Mouse (Mus musculus): ENCODE measurements around the gene Scyl1. TPM values are rescaled to one million over a fixed set of nuclear protein-coding genes. Genes with fewer than 3 reads are reported as not detected.
"Not testable (repeated sequence)": the region's sequence is repeated elsewhere in the genome, so short reads cannot be mapped to it uniquely, and the experiment has no call there.

The Scyl1 gene
- 65.4 and 68.0 TPM in 2 replicates for polyA plus RNA-seq (2012; rRNA removed)

DNA sequence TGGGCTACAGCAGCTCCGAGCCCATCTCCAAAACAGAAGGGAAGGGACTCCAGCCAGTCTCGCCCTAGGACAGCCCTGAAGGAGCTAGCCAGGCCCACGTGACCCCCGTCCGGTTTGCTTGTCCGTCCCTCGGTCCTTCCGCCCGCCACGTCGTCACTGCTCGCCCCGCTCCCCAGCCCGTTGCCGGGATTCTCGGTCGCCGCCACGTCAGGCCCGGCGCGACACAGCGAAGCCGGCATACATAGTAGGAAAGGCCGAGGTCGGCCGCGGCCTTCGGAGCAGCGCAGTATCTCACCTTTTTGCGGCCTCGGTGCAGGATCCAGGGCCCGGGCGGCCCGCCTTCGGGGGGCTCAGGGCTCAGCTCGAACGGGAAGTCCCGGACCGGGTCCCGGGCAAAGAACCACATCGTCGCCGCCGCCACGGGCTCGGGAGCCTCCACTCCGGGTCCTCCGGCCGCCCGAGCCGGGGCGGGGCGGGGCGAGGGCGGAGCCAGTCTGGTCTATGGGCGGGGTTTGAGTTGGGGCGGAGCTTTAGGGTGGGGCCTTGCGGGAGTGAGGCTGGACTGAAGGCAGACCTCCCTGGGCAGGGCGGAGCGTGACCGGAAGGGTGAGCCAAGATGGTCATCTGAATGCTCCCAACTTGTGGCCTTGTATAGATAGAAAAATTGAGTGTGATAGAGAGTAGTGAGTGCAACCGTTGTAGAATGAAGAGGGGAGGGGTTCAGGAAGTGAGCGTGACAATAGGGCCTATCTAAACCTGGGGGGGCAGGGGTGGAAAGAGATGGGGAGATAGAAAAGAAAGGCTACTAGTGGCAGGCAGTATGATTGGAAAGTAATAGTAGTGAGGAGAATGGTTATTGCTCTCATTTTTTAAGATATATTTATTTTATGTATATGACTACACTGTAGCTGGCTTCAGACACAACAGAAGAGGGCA, at the start of gene Scyl1:
Gene Scyl1, minus strand, starts transcription at position 495 of the 936 bp plus-strand sequence.
- H3K4me1 ChIP-seq (ENCODE audit: control insufficient read depth, insufficient read depth, insufficient read length), result peaks cover 7% of the 10 kb centered on the region; the same call in 1 of the 2 replicates
- TF ChIP-seq CTCF (IDR thresholded peaks at IDR 0.05; ENCODE audit: extremely low read depth, insufficient read depth, insufficient read length, insufficient replicate concordance) (no peak), POLR2A (IDR thresholded peaks at IDR 0.05; ENCODE audit: low read depth, low read length) (no peak)
- H3K27ac ChIP-seq (ENCODE audit: insufficient read depth, low read length), result peak within 1 kb of the TSS; percentile 78
- WGBS, result under 1% methylated on average over 64 of the region's 64 CpGs
- no peaks in the 10 kb centered on the region for H3K27me3 ChIP-seq (ENCODE audit: control insufficient read depth, insufficient read depth, low read length)
- DNase-seq (ENCODE audit: low read depth in 1 of 2, low spot score in 2 of 2), result peak; percentile 67 to 87
- peak within 1 kb of the TSS; percentile 85 for H3K4me3 ChIP-seq (ENCODE audit: extremely low read depth, insufficient read depth, insufficient read length)
- peaks cover 14% of the 10 kb centered on the region for H3K36me3 ChIP-seq (ENCODE audit: control insufficient read depth, insufficient read depth, low read length)

- WGBS, result 52% methylated on average over 12 of the region's 12 CpGs
- Histone ChIP-seq H3K36me3 (ENCODE audit: control insufficient read depth, insufficient read depth, low read length) (no peaks in the 10 kb centered on the region), H3K27me3 (ENCODE audit: control insufficient read depth, insufficient read depth, low read length) (no peaks in the 10 kb centered on the region), H3K27ac (ENCODE audit: insufficient read depth, low read length) (no peak overlapping the region), H3K4me3 (ENCODE audit: extremely low read depth, insufficient read depth, insufficient read length) (no peak overlapping the region), H3K4me1 (ENCODE audit: control insufficient read depth, insufficient read depth, insufficient read length) (peaks cover 5% of the 10 kb centered on the region; the same call in 1 of the 2 replicates)
- TF ChIP-seq CTCF (IDR thresholded peaks at IDR 0.05; ENCODE audit: extremely low read depth, insufficient read depth, insufficient read length, insufficient replicate concordance) (peak; percentile 29; the same call in 1 of the 2 replicates), POLR2A (IDR thresholded peaks at IDR 0.05; ENCODE audit: low read depth, low read length) (no peak)
- peak in 1 of 2 experiments; percentile 40 for DNase-seq (ENCODE audit: low read depth in 1 of 2, low spot score in 2 of 2)
These were observed 48.3 kb upstream of the Scyl1 start for GRCm38 (mm10) chr19:5819549-5819948.

- WGBS, result 82% methylated on average over 6 of the region's 6 CpGs
- no peaks in the 10 kb centered on the region for H3K36me3 ChIP-seq (ENCODE audit: control insufficient read depth, insufficient read depth, low read length)
- peaks cover 5% of the 10 kb centered on the region; the same call in 1 of the 2 replicates for H3K4me1 ChIP-seq (ENCODE audit: control insufficient read depth, insufficient read depth, insufficient read length)
- TF ChIP-seq CTCF (IDR thresholded peaks at IDR 0.05; ENCODE audit: extremely low read depth, insufficient read depth, insufficient read length, insufficient replicate concordance) (no peak), POLR2A (IDR thresholded peaks at IDR 0.05; ENCODE audit: low read depth, low read length) (no peak)
- H3K4me3 ChIP-seq (ENCODE audit: extremely low read depth, insufficient read depth, insufficient read length), result no peak overlapping the region
- H3K27me3 ChIP-seq (ENCODE audit: control insufficient read depth, insufficient read depth, low read length), result no peaks in the 10 kb centered on the region
- DNase-seq (ENCODE audit: low read depth in 1 of 2, low spot score in 2 of 2), result no peak
- H3K27ac ChIP-seq (ENCODE audit: insufficient read depth, low read length), result no peak overlapping the region
These were observed 47.4 kb upstream of the Scyl1 start for GRCm38 (mm10) chr19:5818590-5818977.

GRCm38 (mm10) chr19:5817703-5818589, 46.7 kb upstream of the Scyl1 start:
- 5% methylated on average over 21 of the region's 21 CpGs for WGBS
- peak in 1 of 2 experiments; percentile 87 for DNase-seq (ENCODE audit: low read depth in 1 of 2, low spot score in 2 of 2)
- TF ChIP-seq POLR2A (IDR thresholded peaks at IDR 0.05; ENCODE audit: low read depth, low read length), result peak; percentile 50
- peak; percentile 88 for TF ChIP-seq CTCF (IDR thresholded peaks at IDR 0.05; ENCODE audit: extremely low read depth, insufficient read depth, insufficient read length, insufficient replicate concordance)

GRCm38 (mm10) chr19:5815928-5816327, 44.7 kb upstream of the Scyl1 start:
- no peak for TF ChIP-seq POLR2A (IDR thresholded peaks at IDR 0.05; ENCODE audit: low read depth, low read length)
- no peak for TF ChIP-seq CTCF (IDR thresholded peaks at IDR 0.05; ENCODE audit: extremely low read depth, insufficient read depth, insufficient read length, insufficient replicate concordance)
- Histone ChIP-seq H3K27me3 (ENCODE audit: control insufficient read depth, insufficient read depth, low read length) (no peaks in the 10 kb centered on the region), H3K36me3 (ENCODE audit: control insufficient read depth, insufficient read depth, low read length) (no peaks in the 10 kb centered on the region), H3K27ac (ENCODE audit: insufficient read depth, low read length) (peak overlapping the region; percentile 24; the same call in 1 of the 2 replicates), H3K4me1 (ENCODE audit: control insufficient read depth, insufficient read depth, insufficient read length) (peaks cover 5% of the 10 kb centered on the region; the same call in 1 of the 2 replicates), H3K4me3 (ENCODE audit: extremely low read depth, insufficient read depth, insufficient read length) (no peak overlapping the region)
- DNase-seq (ENCODE audit: low read depth in 1 of 2, low spot score in 2 of 2), result no peak
- WGBS, result 64% methylated on average over 4 of the region's 4 CpGs

More at GRCm38 (mm10) chr19:5817703-5818589, 46.7 kb upstream of the Scyl1 start:
- Histone ChIP-seq H3K4me1 (ENCODE audit: control insufficient read depth, insufficient read depth, insufficient read length) (peaks cover 5% of the 10 kb centered on the region; the same call in 1 of the 2 replicates), H3K4me3 (ENCODE audit: extremely low read depth, insufficient read depth, insufficient read length) (peak overlapping the region; percentile 47; the same call in 1 of the 2 replicates), H3K27me3 (ENCODE audit: control insufficient read depth, insufficient read depth, low read length) (no peaks in the 10 kb centered on the region), H3K27ac (ENCODE audit: insufficient read depth, low read length) (peak overlapping the region; percentile 59), H3K36me3 (ENCODE audit: control insufficient read depth, insufficient read depth, low read length) (no peaks in the 10 kb centered on the region)

- Histone ChIP-seq H3K36me3 (ENCODE audit: control insufficient read depth, insufficient read depth, low read length) (no peaks in the 10 kb centered on the region), H3K27ac (ENCODE audit: insufficient read depth, low read length) (no peak overlapping the region), H3K4me3 (ENCODE audit: extremely low read depth, insufficient read depth, insufficient read length) (no peak overlapping the region), H3K27me3 (ENCODE audit: control insufficient read depth, insufficient read depth, low read length) (no peaks in the 10 kb centered on the region), H3K4me1 (ENCODE audit: control insufficient read depth, insufficient read depth, insufficient read length) (peaks cover 5% of the 10 kb centered on the region; the same call in 1 of the 2 replicates)
- 88% methylated on average over 7 of the region's 7 CpGs for WGBS
- TF ChIP-seq CTCF (IDR thresholded peaks at IDR 0.05; ENCODE audit: extremely low read depth, insufficient read depth, insufficient read length, insufficient replicate concordance) (no peak), POLR2A (IDR thresholded peaks at IDR 0.05; ENCODE audit: low read depth, low read length) (no peak)
- no peak for DNase-seq (ENCODE audit: low read depth in 1 of 2, low spot score in 2 of 2)
These were observed 43.8 kb upstream of the Scyl1 start for GRCm38 (mm10) chr19:5815010-5815409.

GRCm38 (mm10) chr19:5814048-5814447, 42.8 kb upstream of the Scyl1 start:
- not testable (repeated sequence) for H3K4me1 ChIP-seq (ENCODE audit: control insufficient read depth, insufficient read depth, insufficient read length); H3K27me3 ChIP-seq (ENCODE audit: control insufficient read depth, insufficient read depth, low read length); DNase-seq (ENCODE audit: low read depth in 1 of 2, low spot score in 2 of 2); H3K27ac ChIP-seq (ENCODE audit: insufficient read depth, low read length); H3K4me3 ChIP-seq (ENCODE audit: extremely low read depth, insufficient read depth, insufficient read length); H3K36me3 ChIP-seq (ENCODE audit: control insufficient read depth, insufficient read depth, low read length)
- 0% methylated on average over 1 of the region's 1 CpGs for WGBS
